Mouse (Mus musculus) layer of hippocampus, postnatal 25 days (tissue): Measurements from ENCODE around the gene Lta. TPM values are rescaled to one million over a fixed set of nuclear protein-coding genes. Genes with fewer than 3 reads are reported as not detected.
"Not testable (repeated sequence)": the region's sequence is repeated elsewhere in the genome, so short reads cannot be mapped to it uniquely, and the experiment has no call there.

Source experiments
- DNase-seq, 2 experiments: peaks; one replicate each; pipeline ENCODE4 v3.0.0; 2022; ENCODE audit warnings: mixed read lengths in 2 of 2, low spot score in 1 of 2; ENCODE audit errors: extremely low spot score in 1 of 2
- total RNA-seq, 2 experiments: library from RNA; stranded (reverse); gene quantifications; 2 replicates each; pipeline ENCODE4 v1.2.3; 2021

The Lta gene
- total RNA-seq, 2 experiments from 2014 or later: 0.20 TPM; not detected in 1

- DNase-seq: no peak
Observed at GRCm38 (mm10) chr17:35240384-35241304, 35.5 kb upstream of the Lta start.

- DNase-seq: no peak
Observed at GRCm38 (mm10) chr17:35239700-35240099, 34.5 kb upstream of the Lta start.

- no peak for DNase-seq
Observed at GRCm38 (mm10) chr17:35237504-35237903, 32.4 kb upstream of the Lta start.

GRCm38 (mm10) chr17:35236996-35237395 lies 31.8 kb upstream of the Lta start:
- DNase-seq: no peak

- peak; percentile 100 for DNase-seq
Observed at GRCm38 (mm10) chr17:35236390-35236746, 31.2 kb upstream of the Lta start.

GRCm38 (mm10) chr17:35235614-35236389 lies 30.7 kb upstream of the Lta start, which contains the start of gene Nfkbil1:
Gene Nfkbil1, minus strand, starts transcription at chr17:35235792.
- DNase-seq: peak; percentile 70 to 73

GRCm38 (mm10) chr17:35234903-35235302 lies 29.8 kb upstream of the Lta start:
- DNase-seq: no peak

- not testable (repeated sequence) for DNase-seq
Observed at GRCm38 (mm10) chr17:35234090-35234489, 28.9 kb upstream of the Lta start.

GRCm38 (mm10) chr17:35233114-35233980 lies 28.2 kb upstream of the Lta start, which contains the start of gene Atp6v1g2:
Gene Atp6v1g2, plus strand, starts transcription at chr17:35233660.
- DNase-seq: no peak

GRCm38 (mm10) chr17:35232659-35233058 lies 27.5 kb upstream of the Lta start:
- DNase-seq: no peak

GRCm38 (mm10) chr17:35232043-35232442 lies 26.9 kb upstream of the Lta start:
- peak; percentile 84 to 97 for DNase-seq

- DNase-seq: no peak
Observed at GRCm38 (mm10) chr17:35231022-35231421, 25.9 kb upstream of the Lta start.

GRCm38 (mm10) chr17:35226561-35227046 lies 21.5 kb upstream of the Lta start:
- DNase-seq: no peak

- no peak for DNase-seq
Observed at GRCm38 (mm10) chr17:35225456-35225855, 20.3 kb upstream of the Lta start.

GRCm38 (mm10) chr17:35224641-35225040 lies 19.5 kb upstream of the Lta start:
- no peak for DNase-seq

GRCm38 (mm10) chr17:35222299-35222698 lies 17.1 kb upstream of the Lta start:
- DNase-seq: no peak

GRCm38 (mm10) chr17:35220156-35220952 lies 15.2 kb upstream of the Lta start, which contains the start of gene Gm16181:
Gene Gm16181, plus strand, starts transcription at chr17:35220834.
- DNase-seq: no peak

- no peak for DNase-seq
Observed at GRCm38 (mm10) chr17:35219601-35220041, 14.5 kb upstream of the Lta start.

- DNase-seq: no peak
Observed at GRCm38 (mm10) chr17:35218516-35219193, 13.5 kb upstream of the Lta start.
